ENCODE assay signal across 1 mouse cellular context in the genomic region with DNA sequence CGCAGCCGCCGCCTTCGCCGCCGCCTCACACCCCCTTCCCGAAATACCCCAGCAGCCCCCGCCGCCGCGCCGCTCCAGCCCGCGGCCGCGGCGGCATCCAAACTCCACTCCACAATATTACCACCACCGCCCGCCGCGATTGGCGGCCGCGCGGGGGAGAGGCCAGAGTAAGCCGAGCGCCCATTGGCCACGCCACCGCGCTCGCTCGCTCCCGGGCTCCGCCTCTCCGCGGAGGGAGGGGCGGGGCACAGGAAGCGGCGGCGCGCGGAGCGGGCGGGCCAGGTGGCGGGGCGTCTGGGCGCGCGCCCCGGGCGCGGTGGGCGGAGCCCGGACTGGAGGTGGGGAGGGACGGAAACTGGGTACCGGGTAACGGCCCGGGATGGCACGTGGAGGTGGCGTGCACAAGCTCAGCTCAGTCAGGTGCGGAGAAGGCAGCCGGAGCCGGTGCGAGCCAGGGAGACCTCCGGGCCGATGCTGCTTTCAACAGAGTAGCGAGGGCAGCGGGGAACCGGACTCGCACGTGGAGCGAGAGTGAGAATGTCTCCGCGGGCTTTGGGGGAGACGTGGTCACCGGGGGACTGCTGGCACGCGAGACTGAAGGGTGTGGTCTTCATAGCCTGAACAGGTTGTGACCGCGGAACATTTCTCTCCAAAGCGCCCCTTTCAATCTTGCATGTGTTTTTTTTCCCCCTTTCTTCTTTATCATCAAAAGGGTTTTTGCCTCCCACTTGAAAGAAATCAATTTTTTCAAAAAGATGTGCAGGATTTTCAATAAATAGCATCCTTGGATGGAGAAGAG.
A peak's percentile ranks its signal among the peaks of the same experiment; 100 is the strongest.
TF ChIP-seq lines count a peak whose summit lies in the region.

TSS of gene Ankrd28 (minus strand) at position 81 of the 799 bp plus-strand sequence.

TF ChIP-seq in MEL, 35 proteins besides CTCF, POLR2A, EP300 and RAD21 (continued from another document):
- TF ChIP-seq ZC3H11A (IDR thresholded peaks at IDR 0.05; ENCODE audit: low read depth, low read length) = no peak
- no peak for TF ChIP-seq MYB (IDR thresholded peaks at IDR 0.05; ENCODE audit: low read depth, low read length)
- TF ChIP-seq E2F4 (IDR thresholded peaks at IDR 0.05; ENCODE audit: borderline replicate concordance, low read depth, low read length) = no peak
- TF ChIP-seq ELF1 (IDR thresholded peaks at IDR 0.05; ENCODE audit: low read depth, low read length) = no peak
- TF ChIP-seq ETS1 (IDR thresholded peaks at IDR 0.05; ENCODE audit: low read depth, low read length) = peak; percentile 2; the same call in 1 of the 2 replicates
- TF ChIP-seq USF1 (IDR thresholded peaks at IDR 0.05; ENCODE audit: low read depth, low read length) = peak; percentile 14; the same call in 1 of the 2 replicates
- TF ChIP-seq POLR2AphosphoS2 (IDR thresholded peaks at IDR 0.05; ENCODE audit: low read length) = peak; percentile 63
- peak; percentile 57; the same call in 1 of the 2 replicates for TF ChIP-seq MAZ (IDR thresholded peaks at IDR 0.05; ENCODE audit: low read depth, low read length)
- no peak for TF ChIP-seq JUND (IDR thresholded peaks at IDR 0.05; ENCODE audit: low read depth, low read length)
- TF ChIP-seq SMC3 (IDR thresholded peaks at IDR 0.05; ENCODE audit: low read depth, low read length) = no peak
- TF ChIP-seq RCOR1 (IDR thresholded peaks at IDR 0.05; ENCODE audit: low read depth, low read length) = no peak
- no peak; the same call in 1 of the 2 replicates for TF ChIP-seq KAT2A (conservative IDR thresholded peaks at IDR 0.05; ENCODE audit: low read depth, low read length)
- TF ChIP-seq MAX (IDR thresholded peaks at IDR 0.05; ENCODE audit: low read length) = peak; percentile 97
